Comparison of ENCODE assay signal across 27 mouse cellular contexts in the genomic region with DNA sequence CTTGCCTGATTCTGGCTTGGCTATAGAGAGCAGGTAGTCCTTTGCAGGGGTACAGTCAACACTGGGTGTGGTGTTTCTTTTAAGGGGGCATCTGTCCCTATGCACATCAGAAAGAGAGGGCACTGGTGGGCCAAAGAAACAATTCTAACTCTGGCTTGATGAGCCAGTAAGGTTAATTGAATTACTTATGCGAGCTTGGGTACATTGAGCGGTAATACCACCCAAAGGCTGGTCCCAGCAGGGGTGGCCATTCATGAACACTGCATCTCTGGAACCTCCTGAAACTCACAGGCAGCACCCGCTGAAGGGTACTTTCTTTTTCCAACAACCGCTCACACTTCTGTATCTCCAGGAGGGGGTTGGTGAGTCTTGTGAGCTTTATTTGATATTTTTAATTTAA. TPM values are rescaled to one million over a fixed set of nuclear protein-coding genes. Genes with fewer than 3 reads are reported as not detected.
DNase-seq lines count a peak whose midpoint lies in the region; ATAC-seq lines count a peak whose summit lies in the region.
"Had no signal": no experiment of that assay in that cellular context is flagged by ENCODE, and none has a peak within 500 bp of the region (broad histone marks: within the 10 kb centered on the region; RNA-seq: fewer than 3 reads in every experiment).

No protein-coding gene starts in this region.

- H3K36me3 ChIP-seq in hindbrain, embryonic 15.5 days = no peaks in the 10 kb centered on the region
- H3K36me3 ChIP-seq in hindbrain, embryonic 16.5 days (ENCODE audit: control insufficient read depth, insufficient read depth, low read length) = no peaks in the 10 kb centered on the region
- H3K36me3 ChIP-seq: embryonic facial prominence, embryonic 13.5 days; embryonic facial prominence, embryonic 15.5 days; forebrain, embryonic 10.5 days; forebrain, embryonic 12.5 days; G1E had no signal

- no peak overlapping the region for H3K4me3 ChIP-seq in hindbrain, embryonic 15.5 days
- H3K4me3 ChIP-seq in hindbrain, embryonic 16.5 days (ENCODE audit: low read length) = no peak overlapping the region
- H3K4me3 ChIP-seq: embryonic facial prominence, embryonic 13.5 days; embryonic facial prominence, embryonic 15.5 days; erythroblast, embryonic 14.5 days; forebrain, embryonic 10.5 days; forebrain, embryonic 12.5 days had no signal

- H3K4me1 ChIP-seq in hindbrain, embryonic 15.5 days (replicated peaks) = no peaks in the 10 kb centered on the region
- no peaks in the 10 kb centered on the region for H3K4me1 ChIP-seq in hindbrain, embryonic 16.5 days (ENCODE audit: control insufficient read depth, insufficient read depth, low read depth, low read length)
- H3K4me1 ChIP-seq: embryonic facial prominence, embryonic 13.5 days; embryonic facial prominence, embryonic 15.5 days had no signal

- peak; percentile 77 for DNase-seq in Muller cell, postnatal 12 days (ENCODE audit: inconsistent ontology term)
- DNase-seq in retina, postnatal 1 day = peak; percentile 89
- DNase-seq in heart, adult 8-10 months (ENCODE audit: low spot score) = no peak
- DNase-seq: adrenal gland, adult 2 months; adrenal gland, postnatal 10 days; adrenal gland, postnatal 25 days; B cell, adult 2 months; cerebellum, adult 11 months; cerebellum, adult 18-20 months; cerebellum, adult 8-10 months; cerebellum, adult 9-11 months; cerebellum, postnatal 14 days; cerebellum, postnatal 36 days; embryo, embryonic 11 days had no signal

- no peak overlapping the region for H3K27ac ChIP-seq in hindbrain, embryonic 15.5 days (replicated peaks)
- no peak overlapping the region for H3K27ac ChIP-seq in hindbrain, embryonic 16.5 days (ENCODE audit: low read depth, low read length)
- H3K27ac ChIP-seq: embryonic facial prominence, embryonic 13.5 days; embryonic facial prominence, embryonic 15.5 days; forebrain, embryonic 10.5 days; forebrain, embryonic 12.5 days had no signal

- no peak overlapping the region for H3K9ac ChIP-seq in hindbrain, embryonic 15.5 days
- no peak overlapping the region for H3K9ac ChIP-seq in hindbrain, embryonic 16.5 days (ENCODE audit: low read depth, low read length)
- H3K9ac ChIP-seq: embryonic facial prominence, embryonic 13.5 days; embryonic facial prominence, embryonic 15.5 days; forebrain, embryonic 12.5 days had no signal

- 38% methylated on average over 4 of the region's 4 CpGs for WGBS in hindbrain, embryonic 15.5 days
- 39% methylated on average over 4 of the region's 4 CpGs for WGBS in hindbrain, embryonic 16.5 days

- H3K27me3 ChIP-seq in hindbrain, embryonic 15.5 days = no peaks in the 10 kb centered on the region
- H3K27me3 ChIP-seq in hindbrain, embryonic 16.5 days (replicated peaks; ENCODE audit: control insufficient read depth, insufficient read depth, low read length) = no peaks in the 10 kb centered on the region
- H3K27me3 ChIP-seq: embryonic facial prominence, embryonic 15.5 days had no signal

- peak; percentile 34; the same call in 1 of the 2 replicates for ATAC-seq in hindbrain, embryonic 15.5 days (ENCODE audit: low FRiP score, low read depth)
- no peak for ATAC-seq in hindbrain, embryonic 16.5 days
- ATAC-seq: CD4-positive, CD25-positive, alpha-beta regulatory T cell, adult 4 months; forebrain, embryonic 14.5 days; forebrain, embryonic 16.5 days had no signal

- no peaks in the 10 kb centered on the region for H3K9me3 ChIP-seq in hindbrain, embryonic 15.5 days
- H3K9me3 ChIP-seq in hindbrain, embryonic 16.5 days (ENCODE audit: control insufficient read depth, low read length) = no peaks in the 10 kb centered on the region
- H3K9me3 ChIP-seq: embryonic facial prominence, embryonic 13.5 days; embryonic facial prominence, embryonic 15.5 days; forebrain, embryonic 10.5 days; forebrain, embryonic 12.5 days had no signal

- no peak overlapping the region for H3K4me2 ChIP-seq in hindbrain, embryonic 15.5 days
- H3K4me2 ChIP-seq in hindbrain, embryonic 16.5 days (ENCODE audit: low read length) = no peak overlapping the region
- H3K4me2 ChIP-seq: embryonic facial prominence, embryonic 13.5 days; embryonic facial prominence, embryonic 15.5 days; forebrain, embryonic 12.5 days had no signal

RNA-seq across cellular contexts. Expression of gene Ube2ql1, which starts 9.1 kb away (rescaled TPM):
- polyA plus RNA-seq in hindbrain, embryonic 15.5 days (2015; fragmentation: Nextera tagmentation; extraction: Ambion mirVana) = 30.5 and 32.0 TPM in 2 replicates
- polyA plus RNA-seq in hindbrain, embryonic 16.5 days (2015; fragmentation: Nextera tagmentation; extraction: Ambion mirVana) = 27.6 and 29.1 TPM in 2 replicates
- total RNA-seq in heart, adult 8-10 months (2022) = 1 to 10 TPM; 4.7 to 7.9 (median 7.0) TPM
- total RNA-seq: CH12.LX; common myeloid progenitor, adult 5-6 weeks had no signal
- polyA plus RNA-seq: CD4-positive, CD25-positive, alpha-beta regulatory T cell, adult 4 months; erythroblast, embryonic 14.5 days; G1E had no signal

RNA-seq across cellular contexts. Expression of gene Med10, which starts 53.4 kb away (rescaled TPM):
- polyA plus RNA-seq in hindbrain, embryonic 15.5 days (2015; fragmentation: Nextera tagmentation; extraction: Ambion mirVana) = 139 TPM in 2 replicates
- polyA plus RNA-seq in hindbrain, embryonic 16.5 days (2015; fragmentation: Nextera tagmentation; extraction: Ambion mirVana) = 135 and 141 TPM in 2 replicates
- 10 to 100 TPM; 23.3 to 29.4 (median 27.0) TPM for total RNA-seq in heart, adult 8-10 months (2022)
